Mouse (Mus musculus) T-helper 2 cell (primary cell): ENCODE data around the gene Catsperd.

Experiments
- in situ Hi-C: fragments of 300-600 bp; cut with MboI, MseI; formaldehyde crosslinking; loops from one replicate; pipeline ENCODE4 v1.15.1; 2025; ENCODE audit warnings: high pct_unique_total_duplicates

The Catsperd gene

DNA sequence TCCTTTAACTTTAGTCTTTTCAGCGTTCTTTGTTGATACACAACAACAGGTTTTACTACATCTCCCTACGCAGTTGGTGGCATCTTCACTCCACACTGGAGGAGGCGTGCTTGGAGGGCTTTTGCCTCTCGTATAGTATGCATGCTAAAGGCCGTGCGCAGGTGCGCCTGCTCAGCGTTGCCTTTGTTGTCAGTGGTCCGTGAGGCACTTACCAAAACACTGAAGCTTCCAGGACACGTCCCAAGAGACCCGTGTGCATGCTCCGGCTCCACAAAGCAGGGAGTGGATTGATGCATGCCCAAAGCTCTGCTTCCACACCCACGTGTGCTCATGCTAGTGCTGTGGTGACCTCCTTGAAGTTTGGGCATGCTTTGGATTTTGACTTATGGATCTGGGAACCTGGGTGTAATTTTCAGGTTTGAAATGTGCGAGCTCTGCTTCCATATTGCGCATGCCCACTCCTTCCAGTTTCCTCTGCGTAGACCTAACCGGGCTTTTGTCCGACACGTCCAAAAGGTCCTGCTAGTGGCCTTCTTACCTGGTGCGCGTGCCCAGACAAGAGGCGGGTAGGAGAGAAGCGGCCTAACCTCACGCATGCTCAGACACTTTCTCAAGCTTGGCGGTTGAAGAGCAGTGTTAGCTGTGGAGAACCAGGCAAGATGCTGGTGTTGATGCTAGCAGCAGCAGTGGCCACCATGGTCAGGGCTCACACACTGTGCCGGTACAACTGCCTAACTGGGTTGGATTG is at the start of gene Catsperd:
Catsperd (plus strand) TSS at position 614 of the 748 bp plus-strand sequence.
- in situ Hi-C loops = no loop called here

DNA sequence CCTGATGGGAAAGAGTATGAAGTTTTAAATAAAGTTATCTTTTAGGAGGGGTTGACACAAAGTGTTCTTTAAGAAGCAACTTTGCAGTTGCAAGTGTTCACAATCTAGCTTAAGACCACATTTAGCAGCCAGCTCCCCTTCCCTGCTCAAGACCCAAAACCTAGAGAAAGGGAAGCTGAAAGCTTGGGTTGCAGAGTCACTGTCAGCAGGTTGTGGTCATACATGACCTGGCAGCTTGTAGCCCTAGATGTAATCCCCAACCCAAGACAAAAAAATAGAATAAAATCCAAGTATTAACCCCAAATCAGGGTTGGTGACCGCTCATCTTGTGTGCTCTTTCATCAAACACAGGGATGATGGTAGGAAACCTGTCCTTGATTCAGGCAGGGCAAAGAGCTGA is 44.9 kb upstream of the Catsperd start:
- in situ Hi-C loops = no loop called here

DNA sequence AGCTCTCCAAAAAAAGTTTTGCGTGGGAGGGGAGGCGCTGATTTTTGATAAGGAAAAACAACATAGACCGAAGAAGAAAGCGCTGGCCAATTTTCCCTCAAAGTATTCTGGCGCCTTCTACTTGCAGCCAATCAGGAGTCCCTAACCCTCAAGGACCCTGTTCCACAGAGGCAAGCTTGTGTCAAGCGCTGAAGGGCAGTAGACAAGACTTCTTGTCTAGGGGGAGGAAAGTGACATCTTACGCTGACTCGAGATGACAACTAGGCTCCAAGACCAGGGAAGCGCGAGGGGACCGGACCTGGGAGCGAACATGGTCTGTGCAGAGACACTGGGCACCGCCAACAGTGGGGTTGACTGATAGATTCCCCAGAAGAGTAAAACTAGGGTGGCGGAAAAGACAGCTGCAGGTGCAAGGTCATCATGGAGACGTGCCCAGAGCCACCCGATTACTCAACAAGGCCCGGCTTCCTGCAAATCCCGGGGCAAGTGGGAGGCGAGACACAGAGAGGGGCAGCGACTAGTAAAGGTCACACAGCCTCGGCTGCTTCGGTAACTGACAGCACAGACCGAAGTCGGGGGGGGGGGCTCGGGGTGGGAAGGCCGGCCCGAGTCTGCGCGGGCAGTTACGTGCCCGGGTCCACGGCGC is 44.2 kb upstream of the Catsperd start:
- in situ Hi-C loops = no loop called here

GRCm38 (mm10) chr17:56584257-56585130 is 43.4 kb upstream of the Catsperd start, which contains the start of the genes Safb2 and Safb:
Gene Safb2 (minus strand): TSS chr17:56584585.
Gene Safb (plus strand): TSS chr17:56584825.
- in situ Hi-C loops = no loop called here

- in situ Hi-C loops = no loop called here
Measured at GRCm38 (mm10) chr17:56585171-56585821, 42.6 kb upstream of the Catsperd start.

GRCm38 (mm10) chr17:56587773-56588172 is 40.2 kb upstream of the Catsperd start:
- in situ Hi-C loops = no loop called here

- in situ Hi-C loops = no loop called here
Measured at GRCm38 (mm10) chr17:56588921-56589320, 39.0 kb upstream of the Catsperd start.

DNA sequence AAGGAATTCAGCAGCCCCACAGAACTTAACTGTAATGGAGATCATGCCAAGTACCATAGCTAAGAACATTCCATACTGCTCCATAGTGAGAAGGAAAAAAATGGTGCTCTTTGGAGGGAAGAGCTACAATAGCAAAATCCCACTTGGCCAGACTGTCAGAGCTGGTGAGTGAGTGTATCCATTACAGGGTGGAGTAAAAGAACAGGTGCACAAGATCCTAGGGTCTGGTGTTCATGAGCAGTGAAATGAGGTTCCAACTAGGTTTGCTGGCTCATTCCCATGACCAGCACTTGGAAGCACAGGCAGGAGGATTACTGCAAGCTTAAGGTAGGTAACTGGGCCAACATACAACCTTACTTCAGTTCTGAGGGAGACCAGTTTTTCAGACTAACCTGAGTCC is 35.4 kb upstream of the Catsperd start:
- in situ Hi-C loops = no loop called here

DNA sequence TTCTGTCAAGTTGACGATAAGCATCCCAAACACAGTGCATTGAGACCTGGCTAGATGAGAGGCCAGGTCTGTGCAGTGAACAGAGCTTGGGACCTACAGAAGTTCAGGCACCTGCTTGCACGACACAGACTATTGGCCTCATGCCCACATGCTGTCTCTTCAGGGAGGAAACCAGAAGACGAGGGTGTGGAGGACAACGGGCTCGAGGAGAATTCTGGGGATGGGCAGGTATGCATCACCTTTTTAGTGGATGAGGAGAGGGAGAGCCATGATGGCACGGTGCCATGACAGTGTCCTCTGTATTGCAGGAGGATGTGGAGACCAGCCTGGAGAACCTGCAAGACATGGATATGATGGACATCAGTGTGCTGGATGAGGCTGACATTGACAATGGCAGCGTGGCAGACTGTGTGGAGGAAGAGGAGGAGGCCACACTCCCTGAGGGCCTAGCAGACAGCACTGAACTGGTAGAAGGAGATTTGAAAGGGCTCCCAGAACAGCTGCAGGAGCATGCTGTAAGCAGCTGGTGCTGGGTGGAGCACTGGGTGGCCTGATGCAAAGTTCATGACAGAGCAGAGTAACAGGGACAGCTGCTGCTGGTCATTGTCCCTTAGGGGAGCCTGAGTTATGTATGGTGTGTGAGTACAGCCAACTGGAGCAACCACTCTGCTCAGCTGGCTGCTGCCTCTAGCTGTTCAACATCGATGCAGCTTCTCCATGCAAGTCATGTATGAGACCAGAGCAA is 34.2 kb upstream of the Catsperd start:
- in situ Hi-C loops = no loop called here

DNA sequence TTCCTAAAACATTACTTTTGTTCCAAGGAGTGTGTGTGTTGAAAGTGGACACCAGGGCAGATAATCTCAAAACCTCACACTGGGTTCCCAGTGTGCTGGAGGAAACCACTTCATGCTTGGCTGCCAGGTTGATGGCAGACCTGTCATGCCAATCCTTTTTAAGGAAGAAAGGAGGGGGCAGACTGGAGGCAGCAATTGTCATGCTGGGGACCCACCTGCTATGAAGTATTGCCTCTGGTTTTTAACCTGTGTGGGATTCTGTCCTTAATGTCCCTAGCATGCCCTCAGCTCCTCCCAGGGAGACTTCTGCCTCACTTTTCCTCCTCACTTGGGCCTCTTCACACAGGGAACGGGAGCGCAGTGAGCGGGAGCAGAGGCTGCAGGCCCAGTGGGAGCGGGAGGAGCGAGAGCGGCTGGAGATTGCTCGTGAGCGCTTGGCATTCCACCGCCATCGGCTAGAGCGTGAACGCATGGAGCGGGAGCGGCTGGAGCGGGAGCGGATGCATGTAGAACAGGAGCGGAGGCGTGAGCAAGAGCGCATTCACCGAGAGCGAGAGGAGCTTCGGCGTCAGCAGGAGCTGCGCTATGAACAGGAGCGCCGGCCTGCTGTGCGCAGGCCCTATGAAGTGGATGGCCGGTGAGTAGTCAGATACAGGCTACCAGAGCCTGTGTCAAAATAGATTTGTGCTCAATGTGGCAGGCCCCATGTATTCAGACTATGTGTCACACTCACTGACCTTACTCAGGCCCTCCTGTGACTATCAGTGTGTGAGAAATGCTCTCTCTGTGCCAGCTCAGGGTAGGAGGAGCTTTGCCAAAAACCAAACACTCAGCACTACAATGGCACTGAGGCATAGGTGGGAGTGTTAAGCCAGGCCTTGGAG is 24.5 kb upstream of the Catsperd start:
- in situ Hi-C loops = no loop called here

DNA sequence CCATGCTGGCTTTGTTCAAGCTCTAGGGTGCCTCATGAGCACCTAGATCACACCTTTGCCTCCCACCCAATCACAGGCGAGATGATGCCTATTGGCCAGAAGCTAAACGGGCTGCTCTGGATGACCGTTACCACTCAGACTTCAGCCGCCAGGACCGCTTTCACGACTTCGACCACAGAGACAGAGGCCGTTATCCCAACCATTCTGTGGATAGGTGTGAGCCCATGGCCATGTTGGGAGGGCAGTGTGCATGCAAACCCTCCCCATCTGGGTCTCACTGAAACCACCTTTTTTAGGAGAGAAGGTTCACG is 23.9 kb upstream of the Catsperd start:
- in situ Hi-C loops = no loop called here

- in situ Hi-C loops = no loop called here
Measured at GRCm38 (mm10) chr17:56604422-56604821, 23.5 kb upstream of the Catsperd start.

DNA sequence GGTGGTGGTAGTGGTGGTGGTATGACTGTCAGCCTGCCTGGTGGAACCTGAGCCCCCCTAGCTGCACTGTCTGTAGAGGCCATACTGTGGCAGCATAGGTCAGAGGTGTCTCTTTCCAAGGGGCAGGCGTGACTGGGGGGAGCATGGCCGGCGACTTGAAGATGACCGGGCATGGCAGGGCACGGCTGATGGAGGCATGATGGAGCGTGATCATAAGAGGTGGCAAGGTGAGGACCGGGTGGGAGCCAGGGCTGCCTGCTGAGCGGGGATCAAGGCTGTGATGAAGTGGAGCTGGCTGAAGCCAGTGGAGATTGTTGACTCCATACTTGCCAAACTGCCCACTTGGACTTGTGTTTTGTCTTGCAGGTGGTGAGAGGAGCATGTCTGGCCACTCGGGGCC is 22.5 kb upstream of the Catsperd start:
- in situ Hi-C loops = no loop called here

DNA sequence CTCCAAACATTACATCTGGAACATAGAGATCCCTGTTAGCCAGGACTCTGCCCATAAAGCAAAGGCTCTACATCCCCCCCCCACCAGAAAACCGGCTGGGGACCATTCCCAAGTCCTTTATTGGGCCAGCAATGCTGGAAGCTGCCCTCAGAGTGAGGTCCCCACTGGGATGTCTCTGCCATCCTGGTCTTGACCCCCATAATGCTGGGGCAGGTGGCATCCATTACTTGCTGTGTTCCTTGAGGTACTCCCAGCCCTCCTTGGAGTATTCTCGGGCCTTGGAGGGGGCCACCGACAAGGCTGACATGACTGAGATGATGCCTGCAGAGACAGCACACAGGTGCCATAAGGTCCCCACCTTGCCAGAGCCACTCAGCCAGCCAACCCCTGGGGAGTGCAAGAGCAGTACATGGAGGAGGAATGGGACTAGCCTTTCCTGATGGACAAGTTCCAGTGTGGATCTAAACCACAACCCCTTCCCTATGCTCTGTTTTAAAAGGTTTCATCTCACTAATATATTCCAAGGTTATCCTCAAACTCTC is 20.4 kb upstream of the Catsperd start:
- in situ Hi-C loops = no loop called here

DNA sequence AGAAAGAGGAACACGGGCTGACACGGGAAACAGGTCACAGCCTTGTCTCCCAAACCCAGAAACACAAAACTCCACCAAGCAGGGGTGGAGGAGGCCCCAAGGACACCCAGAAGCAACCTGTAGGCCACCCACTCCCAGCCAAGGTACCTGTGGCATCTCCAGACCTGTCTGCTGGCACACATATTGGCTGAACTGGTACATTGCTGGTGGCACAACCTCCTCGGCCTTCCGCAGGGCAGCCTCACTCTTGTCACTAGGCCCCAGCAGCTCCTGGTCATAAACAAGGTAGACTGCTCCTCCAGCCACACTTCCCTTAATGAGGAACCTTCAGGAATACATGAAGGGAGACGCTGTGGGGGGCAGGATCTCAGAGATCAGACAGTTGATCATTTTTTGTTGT is 19.2 kb upstream of the Catsperd start:
- in situ Hi-C loops = no loop called here

DNA sequence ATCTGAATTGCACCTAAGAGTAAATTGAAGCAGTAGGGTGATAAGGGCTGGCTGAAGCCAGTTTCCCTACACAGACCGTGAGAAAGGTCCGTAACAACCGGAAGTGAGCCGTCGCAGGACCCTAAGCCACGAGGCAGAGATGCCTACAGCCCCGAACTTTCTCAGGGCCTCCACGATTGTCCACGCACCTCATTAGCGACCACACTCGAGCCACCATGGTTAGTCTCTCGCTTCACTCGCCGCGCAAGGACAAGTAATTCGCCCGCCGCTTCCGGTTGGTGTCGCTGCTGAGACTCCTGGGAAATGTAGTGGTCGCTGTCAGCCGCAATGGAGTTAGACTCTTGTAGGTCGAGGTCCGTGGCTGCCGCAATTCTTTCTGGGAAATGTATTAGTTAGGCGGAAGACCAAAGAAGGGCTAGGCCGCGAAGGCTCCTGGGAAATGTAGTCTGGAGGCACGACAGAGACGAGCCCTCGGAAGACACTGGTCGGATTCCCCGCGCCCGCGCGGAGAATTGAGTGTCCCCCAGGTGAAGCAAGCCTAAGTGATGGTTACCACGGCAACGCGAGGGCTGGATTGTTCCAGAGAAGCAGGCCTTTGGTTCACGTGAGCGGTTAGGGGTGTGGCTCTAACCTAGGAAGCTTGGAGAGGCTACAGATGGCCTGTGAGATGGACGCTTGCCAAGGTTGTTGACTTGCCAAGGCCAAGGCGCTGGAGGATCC is 18.3 kb upstream of the Catsperd start, which contains the start of gene 2410015M20Rik:
2410015M20Rik (minus strand) TSS at position 320 of the 720 bp plus-strand sequence.
- in situ Hi-C loops = no loop called here

GRCm38 (mm10) chr17:56611323-56611722 is 16.6 kb upstream of the Catsperd start:
- in situ Hi-C loops = no loop called here

- in situ Hi-C loops = no loop called here
Measured at GRCm38 (mm10) chr17:56611861-56612564, 15.9 kb upstream of the Catsperd start.
